Mouse (Mus musculus) G1E (cell line): ENCODE measurements around the gene Rgs6.

Experiments used
- CTCF ChIP-seq: IDR thresholded peaks from 2 replicates; pipeline ENCODE4 v1.5.1; 2012; ENCODE audit warnings: low read depth, low read length, inconsistent platforms, mixed read lengths
- GATA1 ChIP-seq: IDR thresholded peaks from 2 replicates; pipeline ENCODE4 v1.6.1; 2012; ENCODE audit warnings: borderline replicate concordance, low read length, inconsistent platforms, mixed read lengths
- POLR2AphosphoS5 ChIP-seq: IDR thresholded peaks from 2 replicates; pipeline ENCODE4 v1.6.1; 2012; ENCODE audit warnings: low read depth, low read length, inconsistent platforms; ENCODE audit not compliant: insufficient replicate concordance

GRCm38 (mm10) chr12:83178770-83179169, 590.7 kb downstream of the Rgs6 start:
- TF ChIP-seq CTCF (no peak), POLR2AphosphoS5 (no peak), GATA1 (no peak)
